Mouse (Mus musculus) forebrain, embryonic 16.5 days (tissue): ENCODE data around the gene Gda. TPM values are rescaled to one million over a fixed set of nuclear protein-coding genes. Genes with fewer than 3 reads are reported as not detected.

ENCODE experiments used
- ATAC-seq: fragments of 200-750 bp; cut with Nextera tagmentation; 2 replicates; pipeline ENCODE4 v1.8.0; 2017; ENCODE audit warnings: mild to moderate bottlenecking, moderate library complexity
- H3K27ac ChIP-seq: fragments of 300-500 bp; sonication (generic); 2 replicates; pipeline ENCODE4 v1.5.1; 2014; ENCODE audit warnings: low read length, control low read depth
- H3K27me3 ChIP-seq: fragments of 300-500 bp; sonication (generic); replicated peaks from 2 replicates; pipeline ENCODE4 v1.6.1; 2014; ENCODE audit warnings: low read length; ENCODE audit not compliant: control insufficient read depth, insufficient read depth
- H3K36me3 ChIP-seq: fragments of 300-500 bp; sonication (generic); 2 replicates; pipeline ENCODE4 v1.6.1; 2014; ENCODE audit not compliant: control insufficient read depth, insufficient read depth
- H3K4me1 ChIP-seq: fragments of 300-500 bp; sonication (generic); replicated peaks from 2 replicates; pipeline ENCODE4 v1.6.1; 2014; ENCODE audit warnings: low read length; ENCODE audit not compliant: control insufficient read depth, insufficient read depth
- H3K4me2 ChIP-seq: fragments of 300-500 bp; sonication (generic); 2 replicates; pipeline ENCODE4 v1.6.1; 2014; ENCODE audit warnings: mild to moderate bottlenecking, low read length, control low read depth
- H3K4me3 ChIP-seq: fragments of 300-500 bp; sonication (generic); replicated peaks from 2 replicates; pipeline ENCODE4 v1.5.1; 2014; ENCODE audit warnings: mild to moderate bottlenecking, low read length, control low read depth
- H3K9ac ChIP-seq: fragments of 300-500 bp; sonication (generic); replicated peaks from 2 replicates; pipeline ENCODE4 v1.6.1; 2014; ENCODE audit warnings: low read depth, low read length, control low read depth
- H3K9me3 ChIP-seq: fragments of 300-500 bp; sonication (generic); 2 replicates; pipeline ENCODE4 v1.6.1; 2016; ENCODE audit warnings: low read length; ENCODE audit not compliant: control insufficient read depth
- WGBS: fragments of 180-500 bp; shearing (Covaris S2); extraction: QIAGEN DNeasy Blood & Tissue Kit; methylation state at CpG from one replicate; pipeline ENCODE4 v1.1.7; 2014; 5-methylcytosine and 5-hydroxymethylcytosine counted together
- polyA plus RNA-seq: library from polyadenylated mRNA; unstranded; fragments of >200 nt; fragmentation: Nextera tagmentation; extraction: Ambion mirVana; gene quantifications from 2 replicates; pipeline ENCODE4 v1.2.1, GENCODE M21; 2015

The Gda gene
- polyA plus RNA-seq, 1 experiment from 2014 or later = 4.4 TPM

DNA sequence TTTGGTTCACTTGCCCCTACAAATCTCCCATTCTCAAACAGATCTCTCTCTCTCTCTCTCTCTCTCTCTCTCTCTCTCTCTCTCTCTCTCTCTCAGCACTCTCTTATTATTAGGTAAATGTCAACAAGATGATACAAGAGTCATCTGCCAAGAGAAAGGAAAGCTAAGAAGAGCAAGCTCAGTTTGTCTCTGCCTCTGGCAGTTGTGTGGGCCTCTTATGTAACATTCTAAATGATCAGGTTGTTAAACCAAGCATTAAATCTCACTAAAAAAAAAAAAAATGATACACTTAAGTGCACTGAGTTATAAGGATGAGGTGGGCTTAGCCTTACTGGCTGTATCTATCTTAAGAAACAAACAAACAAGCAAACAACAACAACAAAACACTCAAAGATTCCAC lies 18.1 kb upstream of the Gda start:
- Histone ChIP-seq H3K4me1 (no peaks in the 10 kb centered on the region), H3K4me3 (no peak overlapping the region), H3K9me3 (no peaks in the 10 kb centered on the region), H3K36me3 (no peaks in the 10 kb centered on the region), H3K27ac (no peak overlapping the region), H3K9ac (no peak overlapping the region), H3K4me2 (no peak overlapping the region), H3K27me3 (no peaks in the 10 kb centered on the region)
- ATAC-seq = no peak

DNA sequence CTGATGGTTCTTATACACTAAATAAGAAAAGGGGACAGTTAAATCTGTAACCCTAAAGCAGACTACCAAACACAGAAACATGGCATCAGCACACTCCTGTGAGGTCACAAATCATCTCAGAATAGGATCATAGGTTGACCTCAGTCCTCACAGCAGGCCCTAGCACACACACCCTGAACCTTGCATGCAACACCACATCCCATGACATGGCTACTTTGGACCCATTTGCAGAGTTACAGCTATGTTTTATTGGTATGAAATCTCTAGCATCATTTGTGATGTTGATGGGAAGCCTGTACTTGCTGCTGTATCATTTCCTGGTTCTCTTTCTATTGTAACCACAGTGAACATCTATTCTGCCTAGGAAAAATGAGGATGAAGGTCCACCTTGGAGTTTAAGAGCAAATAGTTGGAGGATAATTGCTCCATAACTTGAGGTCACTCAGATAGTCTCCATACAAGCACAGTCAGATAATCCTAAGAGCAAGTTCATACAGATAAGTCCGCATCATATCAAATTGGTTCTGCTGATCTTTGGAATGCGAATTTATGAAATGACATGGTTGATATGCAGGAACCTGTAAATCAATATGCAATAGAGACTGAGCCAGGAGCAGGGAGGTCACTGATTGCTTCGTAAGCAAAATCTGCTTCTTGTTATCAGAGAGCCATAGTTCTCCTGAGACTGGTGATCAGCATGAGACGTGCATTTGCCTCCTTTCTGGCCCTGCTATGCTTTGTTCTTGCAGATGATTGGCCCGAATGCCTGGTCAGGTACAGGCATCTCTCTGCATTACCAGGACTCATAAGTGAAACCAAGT lies 14.1 kb upstream of the Gda start:
- WGBS = 91% methylated on average over 5 of the region's 5 CpGs
- Histone ChIP-seq H3K9ac (no peak overlapping the region), H3K27ac (no peak overlapping the region), H3K36me3 (no peaks in the 10 kb centered on the region), H3K4me1 (no peaks in the 10 kb centered on the region), H3K9me3 (no peaks in the 10 kb centered on the region), H3K4me2 (no peak overlapping the region), H3K27me3 (no peaks in the 10 kb centered on the region), H3K4me3 (no peak overlapping the region)
- ATAC-seq = no peak

DNA sequence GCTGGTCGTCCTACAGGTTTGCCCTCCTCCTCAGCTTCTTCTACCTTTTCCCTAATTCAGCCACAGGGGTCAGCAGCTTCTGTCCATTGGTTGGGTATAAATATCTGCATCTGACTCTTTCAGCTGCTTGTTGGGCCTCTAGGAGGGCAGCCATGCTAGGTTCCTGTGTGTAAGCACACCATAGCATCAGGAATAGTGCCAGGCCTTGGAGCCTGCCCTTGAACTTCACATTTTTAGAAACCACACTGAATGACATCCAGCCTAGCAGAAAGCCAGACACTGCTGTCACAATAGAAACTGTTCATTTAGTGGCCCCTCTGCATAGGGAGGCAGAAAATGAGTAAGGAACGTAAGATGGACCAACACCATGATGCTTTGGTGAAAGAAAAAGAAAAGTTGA lies 8.9 kb upstream of the Gda start:
- Histone ChIP-seq H3K27ac (no peak overlapping the region), H3K4me2 (no peak overlapping the region), H3K36me3 (no peaks in the 10 kb centered on the region), H3K4me3 (no peak overlapping the region), H3K27me3 (no peaks in the 10 kb centered on the region), H3K9ac (no peak overlapping the region), H3K4me1 (peaks cover 3% of the 10 kb centered on the region; the same call in 1 of the 2 replicates), H3K9me3 (no peaks in the 10 kb centered on the region)
- ATAC-seq = no peak
- whole genome bisulfite sequencing = 78% methylated on average over 2 of the region's 2 CpGs

- WGBS = 94% methylated on average over 1 of the region's 1 CpGs
- H3K36me3 ChIP-seq = no peaks in the 10 kb centered on the region
- no peak overlapping the region for H3K9ac ChIP-seq
- H3K27me3 ChIP-seq = no peaks in the 10 kb centered on the region
- H3K27ac ChIP-seq = no peak overlapping the region
- H3K9me3 ChIP-seq = no peaks in the 10 kb centered on the region
- H3K4me3 ChIP-seq = no peak overlapping the region
- H3K4me1 ChIP-seq = peaks cover 3% of the 10 kb centered on the region; the same call in 1 of the 2 replicates
- no peak for ATAC-seq
- H3K4me2 ChIP-seq = no peak overlapping the region
These were observed 7.8 kb upstream of the Gda start for GRCm38 (mm10) chr19:21481031-21481430.

GRCm38 (mm10) chr19:21480053-21480419 lies 6.8 kb upstream of the Gda start:
- no peaks in the 10 kb centered on the region for H3K36me3 ChIP-seq
- H3K27me3 ChIP-seq = no peaks in the 10 kb centered on the region
- H3K4me3 ChIP-seq = no peak overlapping the region
- 34% methylated on average over 2 of the region's 2 CpGs for WGBS
- ATAC-seq = peak; percentile 62
- peak overlapping the region; percentile 7; the same call in 1 of the 2 replicates for H3K9ac ChIP-seq
- H3K9me3 ChIP-seq = no peaks in the 10 kb centered on the region
- H3K4me1 ChIP-seq = peaks cover 3% of the 10 kb centered on the region; the same call in 1 of the 2 replicates
- H3K27ac ChIP-seq = peak overlapping the region; percentile 62
- no peak overlapping the region for H3K4me2 ChIP-seq

GRCm38 (mm10) chr19:21479183-21480052 lies 6.2 kb upstream of the Gda start:
- H3K4me1 ChIP-seq = peaks cover 3% of the 10 kb centered on the region; the same call in 1 of the 2 replicates
- H3K27me3 ChIP-seq = no peaks in the 10 kb centered on the region
- no peaks in the 10 kb centered on the region for H3K9me3 ChIP-seq
- ATAC-seq = peak; percentile 88
- H3K9ac ChIP-seq = no peak overlapping the region
- no peaks in the 10 kb centered on the region for H3K36me3 ChIP-seq
- WGBS = 57% methylated on average over 18 of the region's 18 CpGs
- H3K4me3 ChIP-seq = no peak overlapping the region
- H3K4me2 ChIP-seq = no peak overlapping the region
- H3K27ac ChIP-seq = peak overlapping the region; percentile 62

DNA sequence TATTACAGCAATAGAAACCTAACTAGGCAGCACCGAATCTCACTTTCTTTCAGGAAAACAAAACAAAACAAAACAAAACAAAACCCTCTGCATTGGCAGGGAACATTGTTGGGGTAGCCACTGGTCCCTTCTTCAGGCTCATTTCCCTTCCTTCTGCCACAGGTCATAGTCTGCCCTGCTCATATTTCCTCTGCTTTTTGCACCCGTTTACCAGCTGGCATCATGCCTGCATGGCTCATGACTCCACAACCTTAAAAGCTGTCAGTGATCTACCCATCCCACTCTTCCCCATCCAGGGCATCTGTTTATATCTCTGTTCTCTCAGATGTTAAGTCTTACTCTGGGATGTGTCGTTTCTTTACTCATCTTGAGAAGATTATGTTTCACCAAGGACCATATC lies 5.3 kb upstream of the Gda start:
- H3K4me1 ChIP-seq = peaks cover 3% of the 10 kb centered on the region; the same call in 1 of the 2 replicates
- 66% methylated on average over 3 of the region's 3 CpGs for WGBS
- no peak overlapping the region for H3K9ac ChIP-seq
- H3K36me3 ChIP-seq = no peaks in the 10 kb centered on the region
- H3K9me3 ChIP-seq = no peaks in the 10 kb centered on the region
- no peak overlapping the region for H3K4me3 ChIP-seq
- no peak overlapping the region for H3K4me2 ChIP-seq
- ATAC-seq = no peak
- no peak overlapping the region for H3K27ac ChIP-seq
- no peaks in the 10 kb centered on the region for H3K27me3 ChIP-seq

- no peak overlapping the region for H3K27ac ChIP-seq
- H3K9me3 ChIP-seq = no peaks in the 10 kb centered on the region
- H3K9ac ChIP-seq = no peak overlapping the region
- no peak for ATAC-seq
- H3K4me2 ChIP-seq = no peak overlapping the region
- peaks cover 5% of the 10 kb centered on the region; the same call in 1 of the 2 replicates for H3K27me3 ChIP-seq
- no peaks in the 10 kb centered on the region for H3K36me3 ChIP-seq
- 81% methylated on average over 2 of the region's 2 CpGs for WGBS
- no peak overlapping the region for H3K4me3 ChIP-seq
- H3K4me1 ChIP-seq = peaks cover 3% of the 10 kb centered on the region; the same call in 1 of the 2 replicates
These were observed 4.5 kb upstream of the Gda start for GRCm38 (mm10) chr19:21477780-21478179.

GRCm38 (mm10) chr19:21476782-21477181 lies 3.5 kb upstream of the Gda start:
- Histone ChIP-seq H3K27ac (no peak overlapping the region), H3K9ac (no peak overlapping the region), H3K4me1 (peaks cover 9% of the 10 kb centered on the region), H3K4me2 (no peak overlapping the region), H3K27me3 (peaks cover 12% of the 10 kb centered on the region), H3K9me3 (no peaks in the 10 kb centered on the region), H3K36me3 (no peaks in the 10 kb centered on the region), H3K4me3 (no peak overlapping the region)
- no peak for ATAC-seq
- WGBS = 85% methylated on average over 3 of the region's 3 CpGs
